Mouse (Mus musculus) lung, postnatal 0 days (tissue): ENCODE results near the gene Pdp2. TPM values are rescaled to one million over a fixed set of nuclear protein-coding genes. Genes with fewer than 3 reads are reported as not detected.

Experiments
- ATAC-seq: fragments of 200-750 bp; cut with Nextera tagmentation; 2 replicates; pipeline ENCODE4 v1.8.0; 2017; ENCODE audit warnings: moderate library complexity
- DNase-seq: peaks from one replicate; pipeline ENCODE4 v3.0.0-alpha.2; 2016; ENCODE audit warnings: low spot score
- H3K27ac ChIP-seq: fragments of 300-500 bp; sonication (generic); 2 replicates; pipeline ENCODE4 v1.5.1; 2014; ENCODE audit warnings: antibody characterized with exemption, mild to moderate bottlenecking, low read length, mixed read lengths
- H3K27me3 ChIP-seq: fragments of 300-500 bp; sonication (generic); replicated peaks from 2 replicates; pipeline ENCODE4 v1.6.1; 2014; ENCODE audit warnings: low read length, mixed read lengths; ENCODE audit not compliant: insufficient read depth
- H3K36me3 ChIP-seq: fragments of 300-500 bp; sonication (generic); 2 replicates; pipeline ENCODE4 v1.6.1; 2014; ENCODE audit warnings: low read length, mixed read lengths; ENCODE audit not compliant: insufficient read depth
- H3K4me1 ChIP-seq: fragments of 300-500 bp; sonication (generic); 2 replicates; pipeline ENCODE4 v1.6.1; 2014; ENCODE audit warnings: antibody characterized with exemption, low read depth, low read length, mixed read lengths; ENCODE audit not compliant: insufficient read depth
- H3K4me2 ChIP-seq: fragments of 300-500 bp; sonication (generic); replicated peaks from 2 replicates; pipeline ENCODE4 v1.6.1; 2014; ENCODE audit warnings: low read depth, mild to moderate bottlenecking, low read length, moderate library complexity, mixed read lengths
- H3K4me3 ChIP-seq: fragments of 300-500 bp; sonication (generic); 2 replicates; pipeline ENCODE4 v1.5.1; 2014; ENCODE audit warnings: low read depth, low read length
- H3K9ac ChIP-seq: fragments of 300-500 bp; sonication (generic); replicated peaks from 2 replicates; pipeline ENCODE4 v1.6.1; 2014; ENCODE audit warnings: low read depth, mild to moderate bottlenecking
- H3K9me3 ChIP-seq: fragments of 300-500 bp; sonication (generic); 2 replicates; pipeline ENCODE4 v1.6.1; 2016; ENCODE audit warnings: low read length, mixed read lengths
- CTCF ChIP-seq: IDR thresholded peaks from 2 replicates; pipeline ENCODE4 v1.5.1; 2016; ENCODE audit warnings: antibody characterized with exemption, mild to moderate bottlenecking
- EP300 ChIP-seq: IDR thresholded peaks from 2 replicates; pipeline ENCODE4 v1.6.1; 2016; ENCODE audit warnings: antibody characterized with exemption, mild to moderate bottlenecking, control low read depth
- WGBS: fragments of 180-500 bp; shearing (Covaris S2); extraction: QIAGEN DNeasy Blood & Tissue Kit; methylation state at CpG from one replicate; pipeline ENCODE4 v1.1.7; 2014; 5-methylcytosine and 5-hydroxymethylcytosine counted together
- polyA plus RNA-seq: library from polyadenylated mRNA; unstranded; fragments of >200 nt; fragmentation: Nextera tagmentation; extraction: Ambion mirVana; gene quantifications from 2 replicates; pipeline ENCODE4 v1.2.1, GENCODE M21; 2015

The Pdp2 gene
- polyA plus RNA-seq, 1 experiment from 2014 or later = 6.0 TPM

DNA sequence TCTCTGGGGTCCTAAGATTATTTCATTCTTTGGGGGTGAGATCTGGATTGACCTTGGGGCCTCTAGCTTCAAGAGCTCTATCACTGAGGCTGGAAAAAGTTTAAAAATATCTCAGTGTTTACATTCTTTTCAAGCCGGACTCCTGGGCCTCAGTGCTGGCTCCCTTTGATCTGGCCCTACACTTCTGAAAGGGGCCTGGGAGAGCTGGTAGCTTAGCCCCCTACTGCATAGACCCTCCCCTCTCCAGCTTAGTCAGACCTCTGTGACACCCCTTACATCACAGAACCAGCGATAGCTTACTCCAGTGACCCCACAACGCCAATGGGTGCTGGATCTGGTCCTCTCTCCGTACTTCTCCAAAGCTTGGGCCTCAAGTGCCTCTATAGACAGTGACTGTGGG lies 20.4 kb downstream of the Pdp2 start:
- Histone ChIP-seq H3K4me2 (no peak overlapping the region), H3K27ac (no peak overlapping the region), H3K4me3 (no peak overlapping the region), H3K36me3 (no peaks in the 10 kb centered on the region), H3K9me3 (no peaks in the 10 kb centered on the region), H3K4me1 (0 out of 2 replicates have a peak, but pooled peaks cover 5% of the 10 kb centered on the region), H3K9ac (no peak overlapping the region), H3K27me3 (no peaks in the 10 kb centered on the region)
- 9% methylated on average over 4 of the region's 4 CpGs for WGBS
- 0 out of 2 replicates have a peak, but pooled peaks have one; percentile 8 for TF ChIP-seq EP300
- TF ChIP-seq CTCF = no peak
- ATAC-seq (peak; percentile 52), DNase-seq (peak; percentile 21)

GRCm38 (mm10) chr8:104613119-104613518 lies 21.9 kb downstream of the Pdp2 start:
- H3K4me2 ChIP-seq = no peak overlapping the region
- no peak overlapping the region for H3K27ac ChIP-seq
- ATAC-seq (no peak), DNase-seq (no peak)
- no peak overlapping the region for H3K9ac ChIP-seq
- no peak overlapping the region for H3K4me3 ChIP-seq
- H3K36me3 ChIP-seq = no peaks in the 10 kb centered on the region
- no peaks in the 10 kb centered on the region for H3K27me3 ChIP-seq
- no peaks in the 10 kb centered on the region for H3K9me3 ChIP-seq
- no peak for TF ChIP-seq EP300
- TF ChIP-seq CTCF = no peak
- 68% methylated on average over 4 of the region's 4 CpGs for WGBS
- 0 out of 2 replicates have a peak, but pooled peaks cover 5% of the 10 kb centered on the region for H3K4me1 ChIP-seq

- Histone ChIP-seq H3K9ac (no peak overlapping the region), H3K4me2 (no peak overlapping the region), H3K36me3 (no peaks in the 10 kb centered on the region), H3K9me3 (no peaks in the 10 kb centered on the region), H3K4me3 (no peak overlapping the region), H3K27me3 (no peaks in the 10 kb centered on the region), H3K4me1 (no peaks in the 10 kb centered on the region), H3K27ac (no peak overlapping the region)
- DNase-seq (no peak), ATAC-seq (no peak)
- WGBS = 66% methylated on average over 5 of the region's 5 CpGs
- TF ChIP-seq EP300 (no peak), CTCF (no peak)
These were observed 29.5 kb downstream of the Pdp2 start for GRCm38 (mm10) chr8:104620765-104621164.

GRCm38 (mm10) chr8:104624161-104624560 lies 32.9 kb downstream of the Pdp2 start, which contains the start of gene Cdh16:
Gene Cdh16 (minus strand): TSS chr8:104624396.
- WGBS = 56% methylated on average over 6 of the region's 6 CpGs
- ATAC-seq = peak; percentile 90
- no peaks in the 10 kb centered on the region for H3K9me3 ChIP-seq
- H3K36me3 ChIP-seq = no peaks in the 10 kb centered on the region
- H3K4me2 ChIP-seq = no peak within 1 kb of the TSS
- no peak within 1 kb of the TSS for H3K9ac ChIP-seq
- no peaks in the 10 kb centered on the region for H3K27me3 ChIP-seq
- H3K27ac ChIP-seq = peak within 1 kb of the TSS; percentile 34
- H3K4me3 ChIP-seq = no peak within 1 kb of the TSS
- no peak for TF ChIP-seq EP300
- no peak for TF ChIP-seq CTCF
- H3K4me1 ChIP-seq = no peaks in the 10 kb centered on the region
- peak; percentile 80 for DNase-seq

- Histone ChIP-seq H3K4me2 (no peak overlapping the region), H3K27ac (no peak overlapping the region), H3K36me3 (no peaks in the 10 kb centered on the region), H3K9me3 (no peaks in the 10 kb centered on the region), H3K4me3 (no peak overlapping the region), H3K27me3 (no peaks in the 10 kb centered on the region), H3K4me1 (no peaks in the 10 kb centered on the region), H3K9ac (no peak overlapping the region)
- TF ChIP-seq EP300 = no peak
- no peak for TF ChIP-seq CTCF
- DNase-seq (no peak), ATAC-seq (no peak)
- 62% methylated on average over 4 of the region's 4 CpGs for WGBS
These were observed 36.0 kb downstream of the Pdp2 start for GRCm38 (mm10) chr8:104627065-104627740.

- no peak overlapping the region for H3K4me3 ChIP-seq
- no peak overlapping the region for H3K9ac ChIP-seq
- DNase-seq = no peak
- H3K27me3 ChIP-seq = no peaks in the 10 kb centered on the region
- no peaks in the 10 kb centered on the region for H3K4me1 ChIP-seq
- H3K4me2 ChIP-seq = no peak overlapping the region
- no peaks in the 10 kb centered on the region for H3K36me3 ChIP-seq
- no peaks in the 10 kb centered on the region for H3K9me3 ChIP-seq
- WGBS = 94% methylated on average over 21 of the region's 21 CpGs
- ATAC-seq = no peak
- H3K27ac ChIP-seq = no peak overlapping the region
- TF ChIP-seq CTCF = no peak
- TF ChIP-seq EP300 = no peak
These were observed 37.2 kb downstream of the Pdp2 start for GRCm38 (mm10) chr8:104628402-104628801.
